Mouse (Mus musculus) lung, postnatal 0 days (tissue): ENCODE measurements around the gene Slc30a4.

ENCODE experiments used
- CTCF ChIP-seq: IDR thresholded peaks from 2 replicates; pipeline ENCODE4 v1.5.1; 2016; ENCODE audit warnings: antibody characterized with exemption, mild to moderate bottlenecking
- EP300 ChIP-seq: IDR thresholded peaks from 2 replicates; pipeline ENCODE4 v1.6.1; 2016; ENCODE audit warnings: antibody characterized with exemption, mild to moderate bottlenecking, control low read depth

DNA sequence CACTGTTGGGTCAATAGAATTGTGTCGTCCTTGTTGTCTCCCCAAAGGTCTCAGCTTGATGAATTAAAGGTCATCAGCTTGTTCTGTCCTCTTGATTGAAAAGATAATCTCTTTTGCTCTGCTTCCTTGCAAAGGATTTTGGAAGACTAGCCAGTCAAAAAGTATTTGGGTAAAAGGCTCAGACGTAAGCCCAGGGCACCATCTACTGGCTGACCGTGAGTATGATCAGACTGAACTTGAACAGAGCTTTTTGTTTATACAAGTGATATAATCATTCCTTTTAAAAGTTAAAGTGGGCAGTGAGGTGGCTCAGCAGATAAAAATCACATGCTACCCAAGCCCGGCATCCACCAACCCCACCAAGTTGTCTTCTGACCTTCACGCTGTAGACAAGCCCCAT lies 34.6 kb downstream of the Slc30a4 start:
- peak; percentile 72 for TF ChIP-seq CTCF
- no peak for TF ChIP-seq EP300
